Mouse (Mus musculus) erythroid progenitor cell, adult 5-6 weeks (primary cell): ENCODE results near the gene Rpap1. TPM values are rescaled to one million over a fixed set of nuclear protein-coding genes. Genes with fewer than 3 reads are reported as not detected.

Experiments used
- ATAC-seq: replicated peaks from 2 replicates; pipeline ENCODE4 v1.8.0; 2016; ENCODE audit warnings: moderate number of reproducible peaks, mild to moderate bottlenecking, moderate TSS enrichment, inconsistent platforms; ENCODE audit not compliant: poor library complexity, low FRiP score, severe bottlenecking
- total RNA-seq, 2 experiments: library from RNA; stranded (forward) in 1 of 2; stranded (reverse) in 1 of 2; fragments of 150-400 nt in 1 of 2; fragments of 186-747, 209-891 nt in 1 of 2; gene quantifications; 2 replicates each; pipeline versions ENCODE4 v1.2.3 to v1.2.4; 2015 to 2017; ENCODE audit warnings: low replicate concordance in 2 of 2

Rpap1 gene
- total RNA-seq (2015; ENCODE audit: low replicate concordance) (0.42 and 2.2 TPM in 2 replicates), total RNA-seq (2017; ENCODE audit: low replicate concordance) (2.8 and 3.2 TPM in 2 replicates)

- ATAC-seq, result peak; percentile 99
Measured at GRCm38 (mm10) chr2:119787206-119787883, at the start of gene Rpap1. Gene Rpap1, minus strand, starts transcription at chr2:119787537.

DNA sequence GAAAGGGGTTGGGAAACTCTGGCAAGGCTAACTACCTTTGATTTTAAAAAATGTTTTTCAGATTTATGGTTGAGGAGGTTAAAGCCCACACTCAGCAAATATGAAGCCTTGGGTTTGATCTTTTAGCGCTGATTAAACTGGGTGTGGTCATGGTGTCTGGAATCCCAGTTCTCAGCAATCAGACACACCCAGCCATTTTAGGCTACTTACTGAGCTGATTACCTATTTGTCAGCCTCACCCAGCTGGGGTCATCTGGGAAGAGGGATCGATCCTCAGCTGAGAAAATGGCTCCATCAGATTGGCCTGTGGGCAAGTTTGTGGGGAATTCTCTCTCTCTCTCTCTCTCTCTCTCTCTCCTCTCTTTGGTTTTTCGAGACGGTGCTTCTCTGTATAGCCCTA lies 46.9 kb upstream of the Rpap1 start:
- no peak for ATAC-seq

- ATAC-seq, result no peak
Measured at GRCm38 (mm10) chr2:119830579-119830978, 43.2 kb upstream of the Rpap1 start.

- ATAC-seq, result no peak
Measured at GRCm38 (mm10) chr2:119821136-119821535, 33.8 kb upstream of the Rpap1 start.

GRCm38 (mm10) chr2:119818668-119819272 lies 31.4 kb upstream of the Rpap1 start:
- ATAC-seq, result no peak

GRCm38 (mm10) chr2:119817047-119817446 lies 29.7 kb upstream of the Rpap1 start:
- no peak for ATAC-seq

DNA sequence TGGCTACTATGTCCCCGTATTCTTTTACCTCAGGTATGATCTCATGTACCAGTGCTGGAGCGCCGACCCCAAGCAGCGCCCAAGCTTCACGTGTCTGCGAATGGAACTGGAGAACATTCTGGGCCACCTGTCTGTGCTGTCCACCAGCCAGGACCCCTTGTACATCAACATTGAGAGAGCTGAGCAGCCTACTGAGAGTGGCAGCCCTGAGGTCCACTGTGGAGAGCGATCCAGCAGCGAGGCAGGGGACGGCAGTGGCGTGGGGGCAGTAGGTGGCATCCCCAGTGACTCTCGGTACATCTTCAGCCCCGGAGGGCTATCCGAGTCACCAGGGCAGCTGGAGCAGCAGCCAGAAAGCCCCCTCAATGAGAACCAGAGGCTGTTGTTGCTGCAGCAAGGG lies 29.3 kb upstream of the Rpap1 start:
- no peak for ATAC-seq

DNA sequence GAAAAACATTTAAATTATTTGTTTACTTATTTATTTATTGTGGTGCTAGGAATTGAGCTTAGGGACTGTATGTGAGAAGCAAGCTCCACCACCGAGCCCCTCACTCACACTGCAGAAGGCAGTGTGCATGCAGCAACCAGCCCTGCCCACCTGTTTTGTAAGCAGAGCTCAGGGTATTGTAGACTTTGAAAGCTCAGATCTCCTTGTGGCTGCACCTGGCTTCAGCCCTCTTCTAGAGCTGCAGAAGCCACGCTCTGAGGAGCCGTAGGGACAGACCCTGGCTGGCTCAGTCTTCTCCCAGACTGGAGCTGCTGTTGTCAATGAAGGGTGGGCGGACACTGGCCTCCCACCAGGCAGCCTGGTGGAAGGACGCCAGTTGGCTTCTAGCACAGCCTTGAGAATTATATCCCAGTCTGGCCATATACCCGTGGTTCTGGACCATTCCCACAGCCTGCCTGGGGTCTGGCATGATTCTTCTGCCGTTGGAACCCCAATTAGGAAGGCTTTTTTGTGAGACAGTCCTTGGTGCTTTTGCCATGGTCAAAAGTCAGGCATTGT lies 27.1 kb upstream of the Rpap1 start:
- no peak for ATAC-seq

DNA sequence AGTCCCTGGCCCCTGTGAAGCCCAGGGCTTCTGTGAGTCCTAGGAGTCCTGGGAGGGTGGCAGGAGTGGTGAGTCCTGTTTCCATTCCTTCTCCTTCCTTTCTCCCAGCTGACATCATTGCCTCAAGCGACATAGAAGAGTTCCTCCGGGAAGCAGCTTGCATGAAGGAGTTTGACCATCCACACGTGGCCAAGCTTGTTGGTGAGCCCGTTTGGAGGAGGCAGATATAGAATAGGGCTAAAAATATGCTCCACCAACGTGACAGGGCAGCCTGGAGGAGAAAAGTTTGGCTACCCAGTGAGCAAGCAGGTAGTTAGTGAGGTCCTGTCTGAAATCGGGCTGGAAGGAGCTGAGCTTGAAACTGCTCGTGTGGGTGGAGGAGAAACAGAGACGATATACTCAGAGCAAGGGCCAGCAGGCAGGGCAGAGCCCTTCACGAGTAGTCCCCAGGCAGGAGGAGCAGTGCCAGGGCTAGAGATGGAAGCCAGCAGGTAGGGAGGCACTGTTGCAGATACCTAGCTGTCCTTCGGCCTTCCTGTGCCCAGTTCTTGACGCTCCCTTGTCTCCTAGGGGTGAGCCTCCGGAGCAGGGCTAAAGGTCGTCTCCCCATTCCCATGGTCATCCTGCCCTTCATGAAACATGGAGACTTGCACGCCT lies 24.3 kb upstream of the Rpap1 start:
- no peak for ATAC-seq

DNA sequence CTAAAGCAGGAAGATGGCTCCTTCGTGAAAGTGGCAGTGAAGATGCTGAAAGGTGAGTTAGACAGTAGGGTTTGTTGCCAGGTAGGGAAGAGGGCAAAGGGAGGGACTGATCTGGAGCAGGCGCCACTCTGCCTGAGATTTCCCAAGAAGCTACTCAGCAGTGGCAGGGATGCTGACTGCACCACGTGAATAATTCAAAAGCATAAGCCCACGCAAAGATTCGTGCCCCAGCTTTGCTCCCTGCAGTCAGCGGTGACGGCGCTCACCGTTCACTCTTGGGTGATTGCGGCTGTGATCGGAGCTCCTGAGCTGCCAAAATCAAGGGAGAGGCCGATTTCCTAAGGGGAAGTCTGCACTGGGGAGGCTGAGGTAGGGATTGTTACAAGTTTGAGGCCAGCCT lies 23.6 kb upstream of the Rpap1 start:
- ATAC-seq, result no peak

GRCm38 (mm10) chr2:119808881-119809280 lies 21.5 kb upstream of the Rpap1 start:
- ATAC-seq, result no peak

DNA sequence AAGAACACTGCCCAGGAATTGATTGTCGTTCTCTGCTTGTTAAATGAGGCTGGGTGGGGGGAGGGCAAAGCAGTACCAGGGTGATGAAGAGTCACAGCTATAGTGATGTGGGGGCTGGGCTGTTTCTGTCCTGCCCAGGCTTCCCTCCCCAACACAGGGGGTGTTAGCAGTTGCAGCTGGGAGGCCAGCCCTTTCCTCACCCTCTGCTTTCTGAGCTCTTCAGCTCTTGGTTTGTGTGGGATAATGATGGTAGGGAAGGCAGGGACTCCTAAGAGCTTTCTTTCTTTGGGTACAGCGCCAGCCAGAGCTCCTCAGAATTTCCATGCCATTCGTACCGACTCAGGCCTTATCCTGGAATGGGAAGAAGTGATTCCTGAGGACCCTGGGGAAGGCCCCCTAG lies 21.1 kb upstream of the Rpap1 start:
- ATAC-seq, result no peak

DNA sequence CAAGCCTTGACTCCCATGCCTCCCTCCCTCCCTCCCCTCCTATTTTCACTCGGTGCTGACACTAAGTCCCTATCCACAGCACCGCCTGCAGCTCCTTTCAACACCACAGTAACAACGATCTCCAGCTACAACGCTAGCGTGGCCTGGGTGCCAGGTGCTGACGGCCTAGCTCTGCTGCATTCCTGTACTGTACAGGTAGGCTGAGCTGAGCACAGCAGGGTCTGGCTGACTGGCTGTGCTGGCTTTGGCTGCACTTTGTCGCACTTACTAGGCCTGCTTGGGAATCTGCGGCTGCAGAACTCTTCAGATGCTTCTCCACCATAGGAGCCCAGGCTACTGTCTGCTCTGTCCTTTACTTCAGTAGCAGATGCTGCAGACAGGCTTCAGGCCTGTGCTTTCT lies 18.2 kb upstream of the Rpap1 start:
- no peak for ATAC-seq

DNA sequence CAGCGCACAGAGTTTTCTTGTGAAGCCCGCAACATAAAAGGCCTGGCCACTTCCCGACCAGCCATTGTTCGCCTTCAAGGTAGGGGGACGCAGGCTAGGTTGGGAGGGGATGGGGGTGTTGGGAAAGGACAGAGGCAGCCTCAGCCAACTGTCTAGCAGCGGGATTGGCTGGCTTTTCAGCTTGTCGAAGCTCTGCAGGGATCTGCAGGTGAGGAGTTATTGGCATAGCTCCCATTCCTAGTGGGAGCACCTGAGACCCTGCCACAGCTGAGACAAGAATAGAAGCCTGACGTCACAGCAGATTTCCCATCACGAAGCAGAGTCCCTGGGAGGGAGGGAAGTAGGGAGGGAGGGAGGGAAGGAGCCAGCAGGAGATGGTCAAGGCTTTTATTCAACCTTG lies 17.4 kb upstream of the Rpap1 start:
- ATAC-seq, result no peak

DNA sequence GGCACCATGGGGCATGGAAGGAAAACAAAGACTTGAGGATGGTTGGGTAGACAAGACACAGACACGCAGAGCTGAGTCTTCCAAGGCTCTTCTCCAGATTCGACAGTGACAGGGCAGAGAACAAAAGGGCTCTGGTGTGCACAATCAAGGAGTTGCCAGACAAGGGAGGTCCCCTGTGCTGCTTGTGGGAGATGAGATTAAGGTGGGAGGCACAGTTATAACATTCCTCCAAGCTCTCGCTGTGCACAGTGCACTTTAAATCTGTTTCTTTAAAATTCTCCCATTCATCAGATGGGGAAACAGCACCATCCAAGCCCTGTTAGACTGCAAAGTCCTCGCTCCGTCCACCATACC lies 16.9 kb upstream of the Rpap1 start:
- ATAC-seq, result no peak

- no peak for ATAC-seq
Measured at GRCm38 (mm10) chr2:119803618-119804274, 16.4 kb upstream of the Rpap1 start.

DNA sequence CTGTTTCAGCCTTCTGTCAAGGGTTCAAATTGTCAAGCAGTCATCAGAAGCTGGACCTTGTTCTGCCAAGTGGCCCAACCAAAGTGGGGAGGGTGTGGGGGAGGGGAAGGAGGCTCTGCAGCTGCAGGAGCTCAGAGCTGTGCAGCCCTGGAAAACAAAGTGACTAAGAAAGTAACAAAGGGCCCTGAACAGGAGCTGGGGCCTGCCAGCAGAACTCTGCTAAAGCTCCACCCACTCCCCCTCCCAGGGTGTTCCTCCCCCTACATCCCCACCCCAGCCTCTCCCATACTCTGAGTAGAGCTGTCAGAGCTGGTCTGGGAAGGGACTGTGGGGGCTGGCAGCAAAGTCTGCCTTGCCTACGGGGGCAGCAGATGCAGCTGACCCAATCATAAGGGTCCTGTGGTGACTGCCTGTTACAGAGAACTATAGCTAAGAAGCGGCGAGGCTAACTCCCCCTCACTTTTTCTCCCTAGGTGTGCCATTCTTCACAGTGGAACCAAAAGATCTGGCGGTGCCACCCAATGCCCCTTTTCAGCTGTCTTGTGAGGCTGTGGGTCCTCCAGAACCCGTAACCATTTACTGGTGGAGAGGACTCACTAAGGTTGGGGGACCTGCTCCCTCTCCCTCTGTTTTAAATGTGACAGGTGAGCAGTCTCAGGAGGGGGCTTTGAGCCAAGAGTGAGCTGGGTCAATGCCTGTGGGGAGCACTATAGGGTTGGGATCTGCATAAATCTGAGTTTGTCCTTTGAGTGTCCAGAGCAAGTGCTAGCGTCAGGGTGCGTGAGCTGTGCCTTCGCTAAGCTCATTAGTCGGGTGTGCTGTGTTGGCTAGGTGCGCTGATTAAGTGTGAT lies 15.7 kb upstream of the Rpap1 start:
- no peak for ATAC-seq

DNA sequence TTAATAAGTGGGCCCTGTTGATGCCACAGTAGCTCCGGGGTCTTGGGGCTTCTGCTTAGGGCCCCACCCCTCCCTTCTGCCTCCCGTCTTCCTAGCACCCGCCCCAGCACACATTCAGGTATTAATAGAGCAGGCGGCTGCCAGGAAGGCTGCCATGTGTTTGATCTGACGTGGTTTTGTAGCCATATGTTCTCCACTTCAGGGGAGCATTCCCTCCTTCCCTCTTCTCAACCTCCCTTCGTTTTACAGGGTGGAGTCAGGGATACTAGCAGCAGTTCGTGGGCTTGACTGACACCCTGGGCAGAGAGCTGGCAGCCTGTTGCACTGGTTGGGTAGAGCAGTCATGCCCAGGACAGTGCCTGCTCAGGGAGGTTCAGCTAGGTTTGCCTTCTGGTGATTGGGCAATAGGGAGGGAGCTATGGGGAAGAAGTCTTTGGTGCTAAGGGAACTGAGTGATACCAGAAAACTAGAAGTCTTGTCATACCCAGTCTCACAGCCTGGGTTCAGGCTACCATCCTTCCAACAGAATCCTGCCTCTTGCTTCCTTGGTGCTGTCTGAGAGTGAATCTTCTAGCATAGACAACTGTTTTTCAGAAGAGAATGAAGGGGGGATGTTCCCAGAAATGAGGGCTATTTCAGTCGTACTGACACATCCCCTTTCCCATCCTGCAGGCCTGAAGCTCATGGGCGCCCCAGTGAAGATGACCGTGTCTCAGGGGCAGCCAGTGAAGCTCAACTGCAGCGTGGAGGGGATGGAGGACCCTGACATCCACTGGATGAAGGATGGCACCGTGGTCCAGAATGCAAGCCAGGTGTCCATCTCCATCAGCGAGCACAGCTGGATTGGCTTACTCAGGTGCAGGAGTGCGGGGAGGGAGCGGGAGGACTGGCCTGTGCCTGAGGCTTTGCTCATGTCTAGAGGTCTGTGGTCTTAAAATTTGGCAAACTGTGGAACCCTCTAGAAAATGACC lies 13.8 kb upstream of the Rpap1 start:
- ATAC-seq, result no peak
